Mouse (Mus musculus): Measurements from ENCODE around the gene AU041133. TPM values are rescaled to one million over a fixed set of nuclear protein-coding genes. Genes with fewer than 3 reads are reported as not detected.
"Not testable (repeated sequence)": the region's sequence is repeated elsewhere in the genome, so short reads cannot be mapped to it uniquely, and the experiment has no call there.

AU041133 gene
- 4.8 and 5.7 TPM in 2 replicates for polyA plus RNA-seq (2014; fragmentation: Nextera tagmentation; extraction: Ambion mirVana)

- ATAC-seq (ENCODE audit: low read depth) (peak; percentile 100), DNase-seq (ENCODE audit: low spot score) (peak; percentile 96)
- peak within 1 kb of the TSS; percentile 76 for H3K9ac ChIP-seq (ENCODE audit: low read depth, low read length)
- no peaks in the 10 kb centered on the region for H3K36me3 ChIP-seq (ENCODE audit: control insufficient read depth, insufficient read depth, low read length)
- H3K27ac ChIP-seq (replicated peaks; ENCODE audit: low read depth, low read length), result peak within 1 kb of the TSS; percentile 78
- H3K4me1 ChIP-seq (ENCODE audit: control insufficient read depth, insufficient read depth, low read length), result no peaks in the 10 kb centered on the region
- H3K27me3 ChIP-seq (replicated peaks; ENCODE audit: control insufficient read depth, insufficient read depth, low read length), result no peaks in the 10 kb centered on the region
- H3K4me3 ChIP-seq (ENCODE audit: low read depth, low read length), result peak within 1 kb of the TSS; percentile 67
- H3K9me3 ChIP-seq (ENCODE audit: control insufficient read depth, low read length), result peaks cover 63% of the 10 kb centered on the region
- peak within 1 kb of the TSS; percentile 57 for H3K4me2 ChIP-seq (ENCODE audit: low read depth, low read length)
- WGBS, result 2% methylated on average over 20 of the region's 41 CpGs
Measured at GRCm38 (mm10) chr10:82127850-82128401, at the start of gene AU041133. Gene AU041133 (plus strand): TSS chr10:82128013.

DNA sequence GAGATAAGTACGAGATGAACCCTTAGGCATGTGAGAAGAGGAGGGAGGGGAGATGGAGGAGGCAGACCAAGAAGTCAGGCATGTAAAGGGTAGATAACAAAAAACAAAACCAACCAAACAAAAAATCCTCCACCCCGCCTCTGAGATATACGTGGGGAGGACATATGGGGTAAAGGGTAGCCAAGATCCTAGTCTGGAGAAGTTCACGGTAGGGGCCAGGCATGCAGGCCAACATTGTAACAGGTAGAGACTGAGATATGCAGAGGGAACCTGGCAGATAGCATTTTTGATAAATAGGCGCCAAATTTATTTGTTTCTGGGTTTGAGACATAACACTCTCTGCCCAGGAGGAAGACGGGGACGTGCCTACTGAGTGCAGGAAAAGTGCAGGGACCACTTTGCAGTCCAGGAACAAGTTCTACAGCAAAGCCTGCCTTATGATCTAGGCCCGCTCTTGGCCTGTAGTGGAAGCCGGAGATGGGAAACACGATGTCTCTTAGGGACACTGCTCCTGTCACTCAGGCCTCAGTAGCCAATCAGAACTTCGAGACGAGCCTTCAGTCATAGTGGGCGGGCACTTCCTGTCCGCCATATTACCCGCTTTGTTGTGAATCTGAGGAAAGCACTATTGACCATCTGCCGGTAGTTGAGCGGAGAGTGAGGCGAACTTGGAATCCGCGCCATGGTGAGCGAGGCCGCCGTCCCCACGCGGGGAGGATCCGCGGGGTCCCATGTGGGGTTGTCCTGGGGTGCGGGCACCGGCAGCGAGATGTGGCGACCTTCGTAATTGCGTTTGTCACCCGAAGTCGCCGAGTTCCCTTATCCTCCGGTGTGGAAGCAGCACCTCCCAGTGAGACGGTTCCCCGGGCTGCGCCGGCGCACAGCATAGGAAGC, 44.8 kb upstream of the AU041133 start, which contains the start of gene BC024063:
Gene BC024063, plus strand, starts transcription at position 626 of the 894 bp plus-strand sequence.
- peak within 1 kb of the TSS; percentile 46 for H3K4me2 ChIP-seq (ENCODE audit: low read depth, low read length)
- peak within 1 kb of the TSS; percentile 81; the same call in 1 of the 2 replicates for H3K27ac ChIP-seq (replicated peaks; ENCODE audit: low read depth, low read length)
- H3K4me3 ChIP-seq (ENCODE audit: low read depth, low read length), result peak within 1 kb of the TSS; percentile 50
- not testable (repeated sequence) for H3K27me3 ChIP-seq (replicated peaks; ENCODE audit: control insufficient read depth, insufficient read depth, low read length); H3K36me3 ChIP-seq (ENCODE audit: control insufficient read depth, insufficient read depth, low read length); H3K4me1 ChIP-seq (ENCODE audit: control insufficient read depth, insufficient read depth, low read length)
- DNase-seq (ENCODE audit: low spot score) (peak; percentile 93), ATAC-seq (ENCODE audit: low read depth) (peak; percentile 98)
- WGBS, result 29% methylated on average over 25 of the region's 42 CpGs
- H3K9me3 ChIP-seq (ENCODE audit: control insufficient read depth, low read length), result peaks cover 19% of the 10 kb centered on the region; the same call in 1 of the 2 replicates
- peak within 1 kb of the TSS; percentile 63 for H3K9ac ChIP-seq (ENCODE audit: low read depth, low read length)

DNA sequence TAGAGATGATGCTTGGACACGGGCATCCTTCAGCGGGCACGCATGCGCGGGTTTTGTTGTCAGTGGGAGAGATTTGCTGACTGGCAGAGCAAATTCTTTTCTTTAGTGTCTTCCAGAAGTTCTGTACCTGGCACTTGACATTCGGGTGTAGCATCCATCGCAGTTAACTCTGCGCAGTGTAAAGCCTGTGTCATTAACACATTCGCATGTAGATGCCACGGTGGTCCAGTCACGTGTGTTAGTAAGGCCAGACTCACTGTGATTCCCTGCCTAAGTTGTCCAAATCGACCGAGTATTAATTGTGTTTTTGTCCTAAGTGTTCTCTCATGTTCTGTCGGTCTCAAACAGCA, 44.2 kb upstream of the AU041133 start:
- Histone ChIP-seq H3K9ac (ENCODE audit: low read depth, low read length) (peak overlapping the region; percentile 63), H3K4me3 (ENCODE audit: low read depth, low read length) (peak overlapping the region; percentile 50), H3K4me2 (ENCODE audit: low read depth, low read length) (peak overlapping the region; percentile 46), H3K9me3 (ENCODE audit: control insufficient read depth, low read length) (peaks cover 19% of the 10 kb centered on the region; the same call in 1 of the 2 replicates)
- not testable (repeated sequence) for H3K4me1 ChIP-seq (ENCODE audit: control insufficient read depth, insufficient read depth, low read length); DNase-seq (ENCODE audit: low spot score); ATAC-seq (ENCODE audit: low read depth); H3K27ac ChIP-seq (replicated peaks; ENCODE audit: low read depth, low read length); H3K36me3 ChIP-seq (ENCODE audit: control insufficient read depth, insufficient read depth, low read length); H3K27me3 ChIP-seq (replicated peaks; ENCODE audit: control insufficient read depth, insufficient read depth, low read length)
- 40% methylated on average over 10 of the region's 14 CpGs for WGBS

DNA sequence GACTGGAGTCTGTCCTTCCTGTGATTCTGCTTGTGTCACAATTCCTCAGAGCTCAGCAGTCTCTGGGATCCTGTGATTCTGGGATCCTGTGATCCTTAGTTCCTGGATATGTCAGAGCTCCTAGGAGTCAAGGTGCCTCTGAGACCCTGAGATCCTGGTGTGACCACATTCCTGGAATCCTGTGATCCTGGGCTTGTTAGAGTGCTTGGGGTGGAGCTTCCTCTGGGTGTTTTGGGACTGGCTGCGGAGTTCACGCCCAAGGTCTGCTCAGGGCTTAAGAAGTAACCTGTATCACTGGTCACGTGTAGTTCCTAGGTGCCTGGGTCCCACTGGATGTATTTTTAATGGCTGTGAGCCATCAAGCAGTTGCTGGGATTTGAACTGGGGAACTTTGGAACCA, 10.6 kb upstream of the AU041133 start:
- Histone ChIP-seq H3K4me3 (ENCODE audit: low read depth, low read length) (no peak overlapping the region), H3K4me1 (ENCODE audit: control insufficient read depth, insufficient read depth, low read length) (no peaks in the 10 kb centered on the region), H3K9ac (ENCODE audit: low read depth, low read length) (no peak overlapping the region), H3K9me3 (ENCODE audit: control insufficient read depth, low read length) (peaks cover 70% of the 10 kb centered on the region), H3K36me3 (ENCODE audit: control insufficient read depth, insufficient read depth, low read length) (no peaks in the 10 kb centered on the region), H3K27ac (replicated peaks; ENCODE audit: low read depth, low read length) (no peak overlapping the region), H3K4me2 (ENCODE audit: low read depth, low read length) (no peak overlapping the region), H3K27me3 (replicated peaks; ENCODE audit: control insufficient read depth, insufficient read depth, low read length) (no peaks in the 10 kb centered on the region)
- no peak for ATAC-seq (ENCODE audit: low read depth)
- 75% methylated on average over 3 of the region's 3 CpGs for WGBS
- no peak for DNase-seq (ENCODE audit: low spot score)

GRCm38 (mm10) chr10:82145282-82145681, 17.5 kb downstream of the AU041133 start:
- WGBS, result 96% methylated on average over 1 of the region's 1 CpGs
- H3K27me3 ChIP-seq (replicated peaks; ENCODE audit: control insufficient read depth, insufficient read depth, low read length), result no peaks in the 10 kb centered on the region
- no peak for DNase-seq (ENCODE audit: low spot score)
- no peak overlapping the region for H3K4me2 ChIP-seq (ENCODE audit: low read depth, low read length)
- no peak overlapping the region for H3K9ac ChIP-seq (ENCODE audit: low read depth, low read length)
- no peaks in the 10 kb centered on the region for H3K4me1 ChIP-seq (ENCODE audit: control insufficient read depth, insufficient read depth, low read length)
- H3K9me3 ChIP-seq (ENCODE audit: control insufficient read depth, low read length), result peaks cover 72% of the 10 kb centered on the region
- no peak overlapping the region for H3K4me3 ChIP-seq (ENCODE audit: low read depth, low read length)
- no peak for ATAC-seq (ENCODE audit: low read depth)
- peaks cover 67% of the 10 kb centered on the region for H3K36me3 ChIP-seq (ENCODE audit: control insufficient read depth, insufficient read depth, low read length)
- no peak overlapping the region for H3K27ac ChIP-seq (replicated peaks; ENCODE audit: low read depth, low read length)

- Histone ChIP-seq H3K9me3 (ENCODE audit: control insufficient read depth, low read length) (peaks cover 84% of the 10 kb centered on the region), H3K4me2 (ENCODE audit: low read depth, low read length) (no peak overlapping the region), H3K27ac (replicated peaks; ENCODE audit: low read depth, low read length) (no peak overlapping the region), H3K27me3 (replicated peaks; ENCODE audit: control insufficient read depth, insufficient read depth, low read length) (no peaks in the 10 kb centered on the region), H3K4me1 (ENCODE audit: control insufficient read depth, insufficient read depth, low read length) (no peaks in the 10 kb centered on the region), H3K36me3 (ENCODE audit: control insufficient read depth, insufficient read depth, low read length) (peaks cover 77% of the 10 kb centered on the region), H3K9ac (ENCODE audit: low read depth, low read length) (no peak overlapping the region), H3K4me3 (ENCODE audit: low read depth, low read length) (no peak overlapping the region)
- DNase-seq (ENCODE audit: low spot score), result no peak
- 77% methylated on average over 4 of the region's 4 CpGs for WGBS
- ATAC-seq (ENCODE audit: low read depth), result no peak
Measured at GRCm38 (mm10) chr10:82147571-82147970, 19.8 kb downstream of the AU041133 start.

DNA sequence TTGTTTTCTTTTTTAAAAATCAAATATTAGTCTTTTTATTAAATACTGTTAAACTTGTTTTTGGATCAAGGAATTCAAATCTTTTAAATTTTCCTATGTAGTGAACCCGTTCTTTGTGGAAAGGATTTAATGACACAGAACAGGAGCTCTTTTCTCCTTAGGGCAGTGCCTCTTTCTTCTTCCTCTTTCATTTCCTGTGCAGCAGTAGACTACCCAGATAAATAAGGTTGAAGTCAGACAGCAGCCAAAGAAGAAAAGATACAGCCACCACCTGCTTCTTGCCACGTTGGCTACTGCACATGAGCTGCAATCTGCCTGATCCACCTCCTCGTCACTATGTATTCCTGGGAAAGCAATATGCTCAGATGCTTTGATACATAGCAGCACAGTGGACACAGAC, 40.0 kb downstream of the AU041133 start:
- ATAC-seq (ENCODE audit: low read depth), result no peak
- H3K4me1 ChIP-seq (ENCODE audit: control insufficient read depth, insufficient read depth, low read length), result no peaks in the 10 kb centered on the region
- no peak overlapping the region for H3K27ac ChIP-seq (replicated peaks; ENCODE audit: low read depth, low read length)
- DNase-seq (ENCODE audit: low spot score), result no peak
- WGBS, result 80% methylated on average over 3 of the region's 3 CpGs
- no peaks in the 10 kb centered on the region for H3K36me3 ChIP-seq (ENCODE audit: control insufficient read depth, insufficient read depth, low read length)
- H3K9ac ChIP-seq (ENCODE audit: low read depth, low read length), result no peak overlapping the region
- peaks cover 31% of the 10 kb centered on the region; the same call in 1 of the 2 replicates for H3K9me3 ChIP-seq (ENCODE audit: control insufficient read depth, low read length)
- H3K4me2 ChIP-seq (ENCODE audit: low read depth, low read length), result no peak overlapping the region
- H3K27me3 ChIP-seq (replicated peaks; ENCODE audit: control insufficient read depth, insufficient read depth, low read length), result no peaks in the 10 kb centered on the region
- no peak overlapping the region for H3K4me3 ChIP-seq (ENCODE audit: low read depth, low read length)

- Histone ChIP-seq H3K36me3 (ENCODE audit: control insufficient read depth, insufficient read depth, low read length) (no peaks in the 10 kb centered on the region), H3K4me2 (ENCODE audit: low read depth, low read length) (no peak overlapping the region), H3K27ac (replicated peaks; ENCODE audit: low read depth, low read length) (no peak overlapping the region), H3K4me1 (ENCODE audit: control insufficient read depth, insufficient read depth, low read length) (no peaks in the 10 kb centered on the region), H3K9me3 (ENCODE audit: control insufficient read depth, low read length) (peaks cover 18% of the 10 kb centered on the region; the same call in 1 of the 2 replicates), H3K27me3 (replicated peaks; ENCODE audit: control insufficient read depth, insufficient read depth, low read length) (no peaks in the 10 kb centered on the region), H3K4me3 (ENCODE audit: low read depth, low read length) (no peak overlapping the region), H3K9ac (ENCODE audit: low read depth, low read length) (no peak overlapping the region)
- DNase-seq (ENCODE audit: low spot score), result no peak
- no peak for ATAC-seq (ENCODE audit: low read depth)
- WGBS, result 80% methylated on average over 2 of the region's 2 CpGs
Measured at GRCm38 (mm10) chr10:82169776-82170175, 42.0 kb downstream of the AU041133 start.
